Mouse (Mus musculus): Measurements from ENCODE around the gene Tenm3.
"Not testable (repeated sequence)": the region's sequence is repeated elsewhere in the genome, so short reads cannot be mapped to it uniquely, and the experiment has no call there.

The Tenm3 gene

GRCm38 (mm10) chr8:48211931-48212330 is 631.8 kb downstream of the Tenm3 start:
- DNase-seq (ENCODE audit: low spot score in 2 of 2), result no peak

DNA sequence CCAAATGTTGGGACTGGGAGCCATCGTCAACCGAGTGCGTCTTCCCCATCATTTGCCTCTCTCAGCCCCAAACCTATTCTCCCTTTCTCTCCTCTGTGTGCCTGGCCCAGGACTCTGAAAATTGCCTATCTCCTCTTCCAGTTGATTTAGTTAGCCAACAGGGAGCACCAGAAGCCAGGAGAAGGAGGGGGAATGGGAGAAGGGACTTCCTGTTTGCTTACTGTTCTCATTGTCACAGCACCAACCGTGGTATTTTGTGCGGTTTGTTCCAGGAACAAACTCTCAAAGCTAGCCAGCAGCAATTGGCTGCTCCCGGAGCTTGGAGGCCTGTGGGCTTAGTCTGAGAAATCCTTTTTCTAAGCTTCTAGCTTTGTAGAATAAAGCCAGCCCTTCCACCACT is 636.2 kb downstream of the Tenm3 start:
- DNase-seq (ENCODE audit: low spot score in 2 of 2), result no peak

DNA sequence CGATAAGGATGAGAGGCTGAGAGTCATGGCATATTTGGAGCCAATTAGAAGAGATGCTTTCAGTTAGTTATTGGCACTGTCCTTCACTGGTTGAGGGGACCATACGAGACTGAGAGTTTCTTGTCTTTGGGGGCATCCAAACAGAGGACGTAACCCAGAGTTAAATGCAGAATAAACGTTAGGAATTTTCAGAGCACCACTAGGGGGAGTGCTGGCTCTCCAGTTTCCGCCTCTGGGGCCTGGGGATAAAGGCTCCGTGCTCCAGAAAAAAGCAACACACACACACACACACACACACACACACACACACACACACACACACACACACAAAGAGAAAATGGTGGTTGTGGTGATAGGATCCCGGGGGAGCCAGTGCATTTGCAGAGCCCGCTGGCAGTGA is 636.8 kb downstream of the Tenm3 start:
- no peak for DNase-seq (ENCODE audit: low spot score in 2 of 2)

DNA sequence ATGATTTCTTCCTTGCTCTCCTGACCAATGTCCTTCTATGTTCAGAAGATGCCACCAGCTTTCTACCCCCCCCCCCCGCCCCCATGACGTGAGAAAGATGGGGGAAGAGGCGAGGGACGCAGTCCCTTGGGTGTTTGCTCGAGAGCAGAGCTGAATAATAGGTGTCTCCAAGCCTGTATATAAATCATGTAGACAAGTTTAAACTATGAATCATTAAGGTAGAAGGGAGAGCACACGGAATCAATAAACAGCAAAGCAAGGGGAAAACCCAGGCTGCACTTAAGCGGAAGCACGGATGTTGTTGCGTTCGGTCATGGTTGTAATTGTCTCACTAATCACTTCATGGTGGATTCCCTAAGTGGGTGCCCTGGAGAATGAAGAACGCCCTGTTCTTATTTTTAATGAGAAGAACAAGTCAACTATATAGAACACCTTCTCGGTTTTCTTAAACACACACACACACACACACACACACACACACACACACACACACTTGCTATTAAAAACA is 638.9 kb downstream of the Tenm3 start:
- no peak for DNase-seq (ENCODE audit: low spot score in 2 of 2)

DNA sequence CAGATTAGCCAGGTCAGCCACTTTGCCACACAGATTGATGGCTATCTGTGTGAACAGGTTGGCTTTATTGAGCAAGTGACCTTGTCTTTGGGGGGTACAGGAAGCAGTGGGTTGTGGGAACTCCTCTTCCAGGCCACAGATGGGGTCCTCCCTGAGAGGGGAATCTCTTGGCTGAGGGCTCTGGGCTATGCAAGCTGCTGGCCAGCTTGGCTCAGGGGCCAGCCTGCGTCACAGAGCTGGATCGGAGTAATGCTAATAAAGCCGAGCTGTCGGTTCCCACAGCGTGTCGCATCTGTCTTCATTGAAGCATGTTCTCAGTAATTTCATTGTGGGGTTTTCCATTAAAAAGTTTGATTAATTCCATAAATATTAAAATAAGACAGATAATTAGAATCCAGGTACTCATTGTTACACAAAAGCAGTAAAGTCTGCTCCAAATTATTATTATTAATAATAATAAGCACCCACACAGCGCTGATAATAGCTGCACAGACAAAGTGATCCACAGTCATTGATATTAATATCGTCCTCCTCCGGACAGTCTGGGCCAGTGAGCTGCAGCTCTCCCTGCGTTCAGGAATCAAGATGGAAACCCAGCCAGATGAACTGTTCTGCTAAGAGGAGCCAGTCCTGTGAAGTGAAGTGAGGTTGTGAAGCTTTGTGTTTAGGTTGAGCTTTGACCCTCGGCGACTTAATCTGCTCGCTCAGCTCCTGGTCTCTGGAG is 639.5 kb downstream of the Tenm3 start:
- DNase-seq (ENCODE audit: low spot score in 2 of 2), result no peak

GRCm38 (mm10) chr8:48203611-48204010 is 640.1 kb downstream of the Tenm3 start:
- no peak for DNase-seq (ENCODE audit: low spot score in 2 of 2)

DNA sequence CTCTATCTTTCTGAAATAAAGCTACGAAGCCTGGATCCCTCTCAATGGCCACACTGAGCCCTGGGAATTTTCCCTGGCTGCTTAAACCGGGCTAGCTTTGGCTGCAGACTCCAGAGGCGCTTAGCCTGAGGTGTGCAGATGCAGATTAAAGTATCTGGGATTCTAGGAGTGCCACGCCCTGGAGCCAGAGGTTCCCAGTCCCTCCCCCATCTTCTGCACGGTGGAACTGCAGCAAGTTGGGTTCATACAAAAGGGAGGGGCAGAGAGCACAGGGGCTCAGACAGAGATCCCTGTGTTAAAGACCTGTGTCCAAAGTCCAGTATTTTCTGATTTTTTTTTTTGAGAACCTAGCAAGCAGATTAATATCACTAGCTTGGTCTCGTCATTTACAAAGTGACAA is 640.6 kb downstream of the Tenm3 start:
- DNase-seq (ENCODE audit: low spot score in 2 of 2), result no peak

DNA sequence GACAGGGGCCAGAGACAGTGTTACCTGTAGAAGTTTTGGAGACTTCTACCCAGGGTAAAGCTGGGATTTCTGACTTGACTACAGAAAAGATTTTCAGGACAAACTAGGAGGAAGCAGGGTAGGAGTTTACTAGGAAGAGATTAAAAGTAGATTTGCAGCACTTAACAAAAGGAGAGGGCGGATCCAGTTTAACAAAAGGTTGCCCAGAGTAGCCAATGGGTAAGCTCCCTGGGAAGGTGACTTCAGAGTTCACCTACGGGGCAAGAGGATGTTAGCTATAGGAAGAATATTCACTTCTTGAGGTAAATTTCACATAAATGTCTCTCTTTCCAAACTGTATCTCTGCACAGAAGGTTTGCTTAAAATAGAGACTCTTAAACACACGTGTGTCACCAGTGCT is 641.1 kb downstream of the Tenm3 start:
- no peak for DNase-seq (ENCODE audit: low spot score in 2 of 2)

DNA sequence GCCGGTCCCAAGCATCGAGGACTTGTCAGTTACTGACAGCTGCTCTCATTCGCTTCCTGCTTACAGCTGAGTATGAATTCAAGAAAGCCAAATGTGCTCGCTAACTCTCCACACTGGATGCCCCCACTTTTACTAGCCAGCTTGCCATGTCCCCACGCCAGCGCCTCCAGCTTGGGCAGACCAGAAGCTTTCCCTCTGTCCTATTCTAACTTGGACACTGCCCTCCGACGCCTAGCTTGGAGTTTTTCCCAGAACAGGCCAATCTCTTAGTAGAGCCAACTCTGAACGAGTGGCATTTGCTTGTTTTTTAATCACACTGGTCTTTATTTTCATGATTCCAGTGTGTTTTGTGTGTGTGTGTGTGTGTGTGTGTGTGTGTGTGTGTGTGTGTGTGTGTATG is 644.6 kb downstream of the Tenm3 start:
- DNase-seq (ENCODE audit: low spot score in 2 of 2), result no peak

- no peak for DNase-seq (ENCODE audit: low spot score in 2 of 2)
These were observed 647.8 kb downstream of the Tenm3 start for GRCm38 (mm10) chr8:48195971-48196370.

GRCm38 (mm10) chr8:48188586-48188985 is 655.2 kb downstream of the Tenm3 start:
- DNase-seq (ENCODE audit: low spot score in 2 of 2), result no peak

DNA sequence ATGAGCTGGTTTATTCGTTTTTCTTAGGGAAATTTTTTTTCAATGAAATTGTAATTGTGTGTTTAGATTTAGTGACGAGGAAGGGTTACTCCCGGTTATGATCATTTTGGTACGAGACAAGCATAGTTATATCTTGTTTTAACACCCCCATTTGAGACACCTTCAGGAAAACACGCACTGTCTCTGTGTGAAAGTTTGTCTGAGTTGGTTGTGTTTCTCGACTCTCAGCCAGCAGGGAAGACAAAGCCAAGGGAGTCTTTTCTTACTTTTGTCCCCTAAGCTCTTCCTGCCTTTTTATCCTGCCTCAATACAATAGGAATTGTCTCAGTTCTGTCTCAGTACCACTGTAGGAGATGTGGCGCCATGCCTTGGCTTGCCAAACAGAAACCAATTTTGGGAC is 660.0 kb downstream of the Tenm3 start:
- DNase-seq (ENCODE audit: low spot score in 2 of 2), result no peak

GRCm38 (mm10) chr8:48181000-48181399 is 662.8 kb downstream of the Tenm3 start:
- no peak for DNase-seq (ENCODE audit: low spot score in 2 of 2)

GRCm38 (mm10) chr8:48180146-48180545 is 663.6 kb downstream of the Tenm3 start:
- not testable (repeated sequence) for DNase-seq (ENCODE audit: low spot score in 2 of 2)

- DNase-seq (ENCODE audit: low spot score in 2 of 2), result no peak
These were observed 664.8 kb downstream of the Tenm3 start for GRCm38 (mm10) chr8:48178993-48179392.

DNA sequence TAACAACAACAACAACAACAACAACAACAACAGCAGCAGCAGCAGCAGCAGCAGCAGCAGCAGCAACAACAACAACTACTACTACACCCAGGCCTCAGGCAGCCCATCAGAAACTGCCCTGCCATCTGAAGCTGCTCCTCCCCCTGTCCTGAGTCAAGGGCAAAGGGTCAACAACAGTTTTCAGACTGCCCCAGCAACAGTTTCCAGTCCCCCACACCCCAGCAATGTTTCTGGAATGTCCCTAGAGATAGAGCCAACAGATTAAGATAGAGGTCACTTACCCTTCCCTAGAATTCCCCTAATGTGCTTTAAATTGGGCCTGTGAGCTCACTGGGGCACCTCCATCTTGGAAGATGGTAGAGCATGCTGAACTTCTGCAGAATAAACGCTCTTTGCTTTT is 665.9 kb downstream of the Tenm3 start:
- no peak for DNase-seq (ENCODE audit: low spot score in 2 of 2)
